ENCODE assay signal across 29 mouse cellular contexts in the genomic region with DNA sequence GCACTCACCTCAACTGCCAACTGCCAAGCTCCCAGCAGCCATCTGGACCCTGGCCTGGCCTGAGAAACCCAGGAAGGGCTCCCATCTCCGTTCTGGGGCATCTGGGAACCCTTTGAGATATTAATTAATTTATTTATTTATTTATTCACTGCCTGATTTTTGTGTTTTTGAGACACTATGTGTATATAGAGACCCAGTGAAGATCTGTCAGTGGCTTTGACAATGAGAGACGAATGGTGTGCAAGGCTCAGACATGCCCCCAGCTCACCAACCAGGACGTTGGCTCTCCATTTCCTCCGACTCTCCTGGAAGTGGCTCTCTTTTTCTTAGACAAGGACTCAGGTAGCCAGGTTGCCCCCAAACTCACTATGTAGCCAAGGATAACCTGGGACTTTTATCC. TPM values are rescaled to one million over a fixed set of nuclear protein-coding genes. Genes with fewer than 3 reads are reported as not detected.
DNase-seq lines count a peak whose midpoint lies in the region; ATAC-seq and TF ChIP-seq lines count a peak whose summit lies in the region.
"Had no signal": no experiment of that assay in that cellular context is flagged by ENCODE, and none has a peak within 500 bp of the region (broad histone marks: within the 10 kb centered on the region; RNA-seq: fewer than 3 reads in every experiment).

TSS of gene Prss57 (minus strand) at position 101 of the 400 bp plus-strand sequence.

- no peak for DNase-seq in left cerebral cortex, adult 2 months (ENCODE audit: extremely low spot score in 1 of 2, low spot score in 2 of 2)
- DNase-seq in left cerebral cortex, postnatal 10 days (ENCODE audit: extremely low spot score in 1 of 2, low spot score in 2 of 2) = no peak
- DNase-seq in thymus, postnatal 0 days (ENCODE audit: low spot score) = no peak
- DNase-seq in thymus, postnatal 10 days (ENCODE audit: low spot score in 2 of 2) = no peak
- DNase-seq in layer of hippocampus, postnatal 36 days = no peak
- DNase-seq: adrenal gland, adult 2 months; adrenal gland, postnatal 25 days; cerebellum, adult 18-20 months; cerebellum, adult 9-11 months; cerebellum, postnatal 25 days; gastrocnemius, postnatal 25 days; heart, postnatal 10 days; heart, postnatal 36 days had no signal

- ATAC-seq in erythroblast, adult 5-6 weeks (replicated peaks; ENCODE audit: low FRiP score, poor library complexity, severe bottlenecking) = no peak
- no peak; the same call in 1 of the 2 replicates for ATAC-seq in megakaryocyte progenitor cell, adult 5-6 weeks (replicated peaks; ENCODE audit: poor library complexity)
- ATAC-seq: CD4-positive, CD25-positive, alpha-beta regulatory T cell, adult 4 months; forebrain, embryonic 15.5 days; hindbrain, embryonic 16.5 days had no signal

- H3K27ac ChIP-seq in left cerebral cortex, adult 2 months = 0 out of 2 replicates have a peak within 1 kb of the TSS, but pooled peaks have one; percentile 28
- H3K27ac ChIP-seq: embryonic facial prominence, embryonic 12.5 days; embryonic facial prominence, embryonic 15.5 days; forebrain, embryonic 12.5 days; forebrain, embryonic 15.5 days; heart, embryonic 15.5 days; hindbrain, embryonic 10.5 days; hindbrain, embryonic 13.5 days had no signal

- intact Hi-C loops in left cerebral cortex, adult 2 months (cut with DNase I) = no loop called here
- intact Hi-C loops in left cerebral cortex, postnatal 10 days (cut with DNase I) = no loop called here

- no peak within 1 kb of the TSS for H3K4me3 ChIP-seq in left cerebral cortex, adult 2 months
- H3K4me3 ChIP-seq: embryonic facial prominence, embryonic 12.5 days; embryonic facial prominence, embryonic 15.5 days; erythroblast, embryonic 14.5 days; forebrain, embryonic 12.5 days; forebrain, embryonic 15.5 days; heart, embryonic 12.5 days; heart, embryonic 15.5 days; hindbrain, embryonic 10.5 days; hindbrain, embryonic 13.5 days had no signal

- no peak for TF ChIP-seq CTCF in left cerebral cortex, adult 2 months (IDR thresholded peaks at IDR 0.05)

RNA-seq across cellular contexts. Expression of gene Prss57, which starts in this region (rescaled TPM):
- under 1 TPM; 0.58 to 0.75 TPM for total RNA-seq in left cerebral cortex, adult 2 months (2021)
- total RNA-seq in left cerebral cortex, postnatal 10 days (2021) = under 1 TPM; 0.32 to 0.54 TPM
- polyA plus RNA-seq in thymus, postnatal 0 days (2015; fragmentation: Nextera tagmentation; extraction: Ambion mirVana) = 31.6 and 32.5 TPM in 2 replicates
- total RNA-seq in erythroblast, adult 5-6 weeks (2015; ENCODE audit: low replicate concordance) = 30.5 and 45.0 TPM in 2 replicates
- 6.8 and 14.3 TPM in 2 replicates for total RNA-seq in erythroblast, adult 5-6 weeks (2017; ENCODE audit: low replicate concordance)
- total RNA-seq in megakaryocyte progenitor cell, adult 5-6 weeks (2015) = 160 and 189 TPM in 2 replicates
- 95.1 and 100.0 TPM in 2 replicates for total RNA-seq in megakaryocyte progenitor cell, adult 5-6 weeks (2017)
- total RNA-seq in layer of hippocampus, postnatal 36 days (2021) = under 1 TPM; 0.47 to 0.73 TPM
- total RNA-seq: adrenal gland, postnatal 25 days; gastrocnemius, adult 8-10 months; gastrocnemius, postnatal 25 days; heart, adult 8-10 months; heart, postnatal 10 days; heart, postnatal 36 days had no signal
- polyA plus RNA-seq: adrenal gland, adult 2 months; C2C12; CD4-positive, CD25-positive, alpha-beta regulatory T cell, adult 4 months; embryonic facial prominence, embryonic 15.5 days; hindbrain, embryonic 10.5 days; hindbrain, embryonic 13.5 days; hindbrain, embryonic 16.5 days had no signal

Comparison
In these comparisons a context has a peak if more than half of its experiments do, and no peak if none do; other contexts are left out.
1. RNA of gene Prss57 (total RNA-seq): 95.1 to 189 TPM in megakaryocyte progenitor cell, adult 5-6 weeks and 6.8 to 45.0 TPM in erythroblast, adult 5-6 weeks; 0.58 to 0.75 TPM in left cerebral cortex, adult 2 months, 0.47 to 0.73 TPM in layer of hippocampus, postnatal 36 days and 0.32 to 0.54 TPM in left cerebral cortex, postnatal 10 days; every median in the first group is over 4 times any median in the second.